Mouse (Mus musculus) cortical plate, adult 2 months (tissue): Measurements from ENCODE around the gene Srsf9.

Source experiments
- CTCF ChIP-seq: fragments of 200-500 bp; IDR thresholded peaks from 2 replicates; pipeline ENCODE4 v1.5.1; 2011; ENCODE audit warnings: mild to moderate bottlenecking, control low read depth, low read length; ENCODE audit not compliant: insufficient read depth; ENCODE audit errors: extremely low read depth
- POLR2A ChIP-seq: fragments of 200-500 bp; IDR thresholded peaks from 2 replicates; pipeline ENCODE4 v1.6.1; 2011; ENCODE audit warnings: mild to moderate bottlenecking, low read length, control low read depth; ENCODE audit not compliant: insufficient read depth; ENCODE audit errors: extremely low read depth

DNA sequence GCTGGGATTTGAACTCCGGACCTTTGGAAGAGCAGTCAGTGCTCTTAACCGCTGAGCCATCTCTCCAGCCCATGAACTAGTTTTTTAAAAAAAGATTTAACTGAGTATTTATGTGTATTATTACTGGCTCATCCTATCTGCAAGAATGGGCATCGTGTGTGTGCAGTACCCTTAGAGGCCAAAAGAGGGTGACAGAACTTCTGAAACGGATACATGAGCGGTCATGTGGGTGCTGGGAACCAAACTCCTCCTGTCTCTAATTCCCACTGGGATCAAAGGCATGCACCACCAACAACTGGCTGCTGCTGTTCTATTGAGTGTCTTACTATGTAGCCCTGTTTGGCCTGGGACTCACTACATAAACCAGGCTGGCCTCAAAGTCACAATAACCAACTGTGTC, 24.4 kb downstream of the Srsf9 start:
- TF ChIP-seq POLR2A = no peak
- no peak for TF ChIP-seq CTCF
